Mouse (Mus musculus): Measurements from ENCODE around the gene Tex21.

DNA sequence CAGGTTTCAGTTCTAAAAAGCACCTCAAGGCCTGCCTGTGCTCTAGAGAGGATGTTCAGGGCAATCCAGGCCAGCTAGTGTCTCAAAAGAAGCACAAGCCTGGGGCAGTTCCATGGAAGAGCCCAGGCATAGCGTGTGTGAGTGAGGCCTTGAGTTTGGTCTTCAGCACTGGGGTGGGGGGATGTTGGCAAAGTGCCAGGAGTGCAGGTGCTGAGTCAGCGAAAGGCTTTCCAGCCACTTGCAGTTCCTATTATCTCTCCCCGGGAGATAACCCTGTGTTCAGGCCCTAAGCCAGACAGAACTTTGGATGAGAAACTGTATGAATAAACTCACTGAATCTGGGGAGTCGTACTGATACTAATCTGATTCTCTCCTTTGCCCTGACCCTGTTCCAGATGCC, 35.6 kb upstream of the Tex21 start:
- no peak for TF ChIP-seq CTCF (IDR thresholded peaks at IDR 0.05; ENCODE audit: borderline replicate concordance, control insufficient read depth, extremely low read depth, insufficient read depth, low read length, poor library complexity)
- TF ChIP-seq POLR2A (IDR thresholded peaks at IDR 0.05; ENCODE audit: control insufficient read depth, extremely low read depth, insufficient read depth, low read length, poor library complexity) = no peak
